Mouse (Mus musculus): ENCODE results near the gene Amelx.

Gene Amelx

GRCm38 (mm10) chrX:169187100-169187499, at the start of gene Amelx:
Gene Amelx, minus strand, starts transcription at chrX:169187200.
- no peak for DNase-seq (ENCODE audit: low read depth, low spot score)

- no peak for DNase-seq (ENCODE audit: low read depth, low spot score)
Measured at GRCm38 (mm10) chrX:169222357-169223062, 35.5 kb upstream of the Amelx start.

GRCm38 (mm10) chrX:169220064-169220463, 33.1 kb upstream of the Amelx start:
- no peak for DNase-seq (ENCODE audit: low read depth, low spot score)

GRCm38 (mm10) chrX:169210019-169210418, 23.0 kb upstream of the Amelx start:
- no peak for DNase-seq (ENCODE audit: low read depth, low spot score)

- no peak for DNase-seq (ENCODE audit: low read depth, low spot score)
Measured at GRCm38 (mm10) chrX:169178634-169179033, 8.4 kb downstream of the Amelx start.

- no peak for DNase-seq (ENCODE audit: low read depth, low spot score)
Measured at GRCm38 (mm10) chrX:169173796-169174195, 13.2 kb downstream of the Amelx start.

- DNase-seq (ENCODE audit: low read depth, low spot score) = no peak
Measured at GRCm38 (mm10) chrX:169170981-169171380, 16.0 kb downstream of the Amelx start.

- DNase-seq (ENCODE audit: low read depth, low spot score) = no peak
Measured at GRCm38 (mm10) chrX:169158385-169158784, 28.6 kb downstream of the Amelx start.

GRCm38 (mm10) chrX:169153805-169154204, 33.2 kb downstream of the Amelx start:
- DNase-seq (ENCODE audit: low read depth, low spot score) = no peak

GRCm38 (mm10) chrX:169140467-169140866, 46.5 kb downstream of the Amelx start:
- no peak for DNase-seq (ENCODE audit: low read depth, low spot score)

- no peak for DNase-seq (ENCODE audit: low read depth, low spot score)
Measured at GRCm38 (mm10) chrX:169139758-169140157, 47.2 kb downstream of the Amelx start.
